Mouse (Mus musculus) right cerebral cortex, postnatal 4 days (tissue): ENCODE data around the gene Shisa5.

Source experiments
- DNase-seq: peaks from one replicate; pipeline ENCODE4 v3.0.0-alpha.2; 2022

Gene Shisa5

DNA sequence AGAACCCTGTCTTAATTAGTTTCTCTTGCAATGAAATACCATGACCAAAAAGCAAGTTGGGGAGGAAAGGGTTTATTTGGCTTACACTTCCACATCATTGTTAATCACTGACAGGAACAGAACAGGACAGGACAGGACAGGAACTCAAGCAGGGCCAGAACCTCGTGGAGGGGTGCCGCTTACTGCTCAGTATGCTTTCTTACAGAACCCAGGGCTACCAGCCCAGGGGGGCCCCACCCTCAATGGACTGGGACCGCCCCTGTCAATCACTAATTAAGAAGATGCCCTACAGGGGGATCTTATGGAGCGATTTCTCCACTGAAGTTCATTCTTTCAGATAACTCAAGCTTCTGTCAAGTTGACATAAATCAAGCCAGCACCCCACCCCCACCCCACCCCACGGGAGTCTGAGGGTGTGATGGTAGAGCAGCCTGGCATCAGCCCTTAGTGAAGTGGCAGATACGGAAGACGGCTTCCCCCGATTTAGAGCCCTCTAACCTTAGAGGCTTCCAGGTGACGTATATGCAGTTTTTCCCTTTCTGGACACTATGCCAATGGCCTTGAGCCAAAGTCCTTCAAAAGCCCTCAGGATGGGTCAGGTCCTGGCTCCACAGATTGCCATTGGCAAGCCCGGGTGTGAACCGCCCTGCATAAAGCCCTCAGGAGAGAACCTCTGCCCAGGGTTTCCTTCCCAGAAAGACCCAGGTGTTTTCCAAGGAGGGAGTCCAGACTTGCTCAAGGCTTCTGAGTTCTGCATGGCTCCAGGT lies 55.6 kb downstream of the Shisa5 start:
- no peak for DNase-seq

DNA sequence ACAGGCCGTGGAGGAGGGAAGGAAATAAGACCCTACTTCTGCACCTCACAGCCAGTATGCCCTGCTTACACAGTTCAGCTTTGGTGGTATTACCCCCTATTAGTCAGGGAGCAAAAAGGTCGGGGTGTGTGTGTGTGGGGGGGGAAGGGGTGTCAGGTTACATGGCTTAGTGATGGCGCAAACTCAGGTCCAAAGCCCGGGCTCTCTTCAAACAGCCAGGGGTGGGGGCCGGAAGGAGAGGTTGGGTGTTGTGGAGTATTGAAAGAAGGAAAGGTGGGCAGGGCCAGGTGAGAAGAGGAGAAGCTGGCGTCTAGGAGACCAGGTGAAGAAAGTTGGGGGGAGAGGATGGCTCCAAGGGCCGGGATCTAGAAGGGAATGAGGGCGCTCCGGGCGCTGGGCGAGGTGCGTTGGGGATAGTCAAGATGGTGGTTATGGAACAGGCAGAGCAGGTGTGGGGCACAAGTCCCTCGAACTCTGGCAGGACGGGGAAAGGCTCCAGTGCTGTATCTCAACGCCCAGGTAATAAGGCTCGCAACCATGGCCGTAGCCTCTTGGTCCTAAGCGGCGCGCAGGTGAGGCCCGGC lies 56.3 kb downstream of the Shisa5 start:
- DNase-seq: no peak

DNA sequence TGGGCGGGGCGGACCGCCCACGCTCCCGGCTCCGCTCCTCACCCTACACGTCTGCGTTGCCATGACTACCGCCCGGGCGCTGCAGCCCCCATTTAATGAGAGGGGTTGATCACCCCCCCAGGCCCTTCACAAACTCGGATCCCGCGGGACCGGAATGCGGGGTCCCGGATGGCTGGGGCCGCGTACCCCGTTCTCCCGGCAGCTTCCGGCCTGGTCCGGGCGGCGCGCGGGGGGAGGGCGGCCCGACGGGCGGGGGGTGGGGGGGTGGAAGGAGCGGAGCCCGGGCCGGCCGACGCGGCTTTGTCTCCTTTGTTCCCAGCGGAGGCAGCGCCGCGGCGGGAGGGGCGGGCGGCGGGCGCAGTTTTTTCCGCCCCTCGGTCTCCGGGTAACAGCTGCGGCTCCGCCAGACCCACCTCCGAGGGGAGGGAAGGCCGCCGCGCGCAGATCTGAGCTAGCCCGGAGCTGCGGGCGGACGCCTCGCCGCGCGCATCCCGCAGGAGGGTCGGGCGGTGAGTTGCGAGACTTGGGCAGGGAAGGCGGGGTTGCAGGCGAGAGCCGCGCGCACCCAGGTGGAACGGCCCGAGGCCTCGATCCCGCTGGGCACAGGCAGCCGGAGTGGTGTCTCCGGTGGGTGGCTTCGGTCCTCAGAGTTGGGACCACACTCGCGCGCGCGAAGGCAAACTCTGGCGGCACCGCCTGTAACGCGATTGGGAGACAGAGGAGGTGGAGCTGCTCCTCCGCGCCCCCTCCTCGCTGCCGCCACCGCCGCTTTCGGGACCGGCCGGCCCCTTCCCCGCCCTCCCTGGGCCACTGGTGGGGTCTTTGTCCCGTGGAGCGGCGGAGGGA lies 57.0 kb downstream of the Shisa5 start, which contains the start of gene Plxnb1:
Plxnb1 (plus strand) TSS at position 253 of the 846 bp plus-strand sequence.
- DNase-seq: peak; percentile 83

DNA sequence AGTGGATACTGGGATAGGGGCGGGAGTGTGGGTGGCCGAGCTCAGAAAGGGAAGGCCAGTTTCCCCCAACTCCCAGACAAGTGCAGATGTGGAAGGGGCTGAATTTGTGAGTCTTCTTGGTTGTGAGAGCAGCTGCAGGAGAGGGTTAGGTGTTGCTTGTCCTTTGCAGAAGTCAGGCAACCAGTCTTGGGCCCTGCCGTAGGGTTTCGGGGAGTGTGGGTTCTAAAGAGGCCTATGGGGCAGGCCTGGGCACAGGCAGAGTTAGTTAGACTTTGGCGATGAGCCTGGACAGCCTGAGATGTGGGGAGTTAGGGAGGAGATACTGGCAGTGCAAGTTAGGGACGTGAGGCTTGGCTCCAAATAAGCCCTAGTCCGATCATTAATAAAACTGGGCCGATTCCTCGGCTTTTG lies 57.9 kb downstream of the Shisa5 start:
- DNase-seq: peak; percentile 40

DNA sequence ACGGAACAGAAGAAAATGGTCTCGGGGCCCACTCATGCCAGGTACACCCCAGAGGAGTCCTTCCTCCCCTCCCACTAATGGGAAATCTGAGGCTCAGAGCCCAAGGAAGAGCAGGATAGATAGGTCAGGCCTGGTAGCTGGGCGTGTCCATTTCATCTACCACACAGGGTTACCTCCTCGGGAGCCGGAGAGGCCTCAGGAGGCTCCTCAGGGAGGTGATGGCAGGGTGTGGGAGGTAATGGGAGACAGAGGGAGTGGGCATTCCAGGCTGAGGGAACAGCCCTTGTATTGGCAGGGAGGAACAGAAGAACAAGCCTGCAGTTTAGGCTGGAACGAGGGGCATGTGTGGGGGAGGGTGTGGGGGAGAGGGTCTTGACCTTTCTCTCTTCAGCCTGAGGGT lies 58.5 kb downstream of the Shisa5 start:
- no peak for DNase-seq

DNA sequence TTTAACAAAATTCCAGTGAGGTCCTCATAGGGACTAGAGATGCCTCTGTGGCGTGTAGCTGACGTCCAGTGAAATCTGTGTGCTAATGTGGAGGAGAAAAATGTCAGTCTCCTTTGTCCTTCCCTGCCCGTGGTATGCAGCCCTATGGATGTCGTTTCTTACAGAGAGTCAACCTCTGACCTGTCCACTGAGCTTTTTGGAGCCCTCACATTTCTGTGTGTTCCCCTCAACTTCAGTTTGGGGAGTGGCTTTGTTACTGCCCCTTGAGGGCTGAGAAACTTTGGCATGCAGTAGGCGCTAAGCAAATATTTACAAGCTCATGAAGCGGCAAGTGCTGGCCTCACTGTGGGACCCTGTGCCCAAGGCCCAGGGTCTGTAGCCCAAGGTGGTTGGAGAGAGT lies 58.9 kb downstream of the Shisa5 start:
- no peak for DNase-seq

DNA sequence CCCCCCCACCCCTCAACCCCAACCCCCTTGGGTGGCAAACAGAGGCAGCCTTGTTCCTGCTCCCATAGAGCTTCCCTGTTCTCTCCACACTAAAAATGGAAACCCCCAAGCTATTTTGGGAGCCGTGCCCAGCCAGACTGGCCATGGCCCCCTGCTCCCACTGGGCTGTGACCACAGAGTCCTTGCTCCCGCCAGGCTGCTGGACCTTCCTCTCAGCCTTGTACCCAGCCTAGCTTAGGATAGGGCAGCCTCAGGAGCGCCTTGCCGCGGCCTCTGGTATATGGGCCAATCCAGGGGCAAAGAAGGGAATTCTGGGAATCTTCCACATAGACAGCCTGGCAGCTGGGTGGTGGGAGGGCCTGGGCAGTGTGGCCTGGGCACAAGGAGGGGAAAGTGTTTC lies 59.5 kb downstream of the Shisa5 start:
- DNase-seq: peak; percentile 67

DNA sequence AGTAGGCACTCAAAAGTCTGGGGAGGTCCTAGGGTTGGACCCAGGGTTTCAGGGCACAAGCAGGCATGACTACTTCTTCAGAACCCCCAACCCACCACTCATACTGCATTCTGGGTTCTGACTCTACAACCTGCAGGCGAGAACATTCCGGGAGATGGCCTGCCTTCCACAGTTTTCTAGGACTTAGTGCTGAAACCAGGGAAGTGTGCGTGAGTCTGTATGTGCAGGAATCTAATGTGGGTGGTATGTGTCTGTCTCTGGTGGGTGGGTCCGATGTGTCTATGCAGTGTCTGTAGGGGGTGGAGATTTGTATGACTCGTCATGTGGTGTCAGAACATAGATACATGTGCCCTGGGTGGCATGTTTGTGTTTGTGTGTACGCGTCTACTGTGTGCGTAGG lies 60.0 kb downstream of the Shisa5 start:
- no peak for DNase-seq

DNA sequence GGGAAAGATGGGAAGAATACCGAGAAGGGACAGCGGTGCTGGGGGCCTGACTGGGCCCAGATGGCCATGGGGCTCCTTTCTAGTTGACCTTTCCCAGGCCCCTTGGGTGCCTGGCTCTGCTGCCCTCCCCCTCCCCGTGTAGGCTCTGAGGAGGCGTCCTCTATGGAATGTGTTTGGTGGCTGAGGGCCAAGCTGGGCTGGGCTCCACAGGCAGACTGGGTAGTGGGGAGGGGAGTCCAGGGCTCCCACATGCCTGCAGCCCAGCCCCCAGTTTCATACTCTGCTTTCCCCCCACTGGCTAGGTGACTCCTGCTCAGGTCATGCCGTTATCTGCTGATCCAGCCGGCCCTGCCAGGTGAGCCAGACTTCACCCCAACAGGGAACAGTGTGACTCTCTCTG lies 60.6 kb downstream of the Shisa5 start:
- peak; percentile 65 for DNase-seq

DNA sequence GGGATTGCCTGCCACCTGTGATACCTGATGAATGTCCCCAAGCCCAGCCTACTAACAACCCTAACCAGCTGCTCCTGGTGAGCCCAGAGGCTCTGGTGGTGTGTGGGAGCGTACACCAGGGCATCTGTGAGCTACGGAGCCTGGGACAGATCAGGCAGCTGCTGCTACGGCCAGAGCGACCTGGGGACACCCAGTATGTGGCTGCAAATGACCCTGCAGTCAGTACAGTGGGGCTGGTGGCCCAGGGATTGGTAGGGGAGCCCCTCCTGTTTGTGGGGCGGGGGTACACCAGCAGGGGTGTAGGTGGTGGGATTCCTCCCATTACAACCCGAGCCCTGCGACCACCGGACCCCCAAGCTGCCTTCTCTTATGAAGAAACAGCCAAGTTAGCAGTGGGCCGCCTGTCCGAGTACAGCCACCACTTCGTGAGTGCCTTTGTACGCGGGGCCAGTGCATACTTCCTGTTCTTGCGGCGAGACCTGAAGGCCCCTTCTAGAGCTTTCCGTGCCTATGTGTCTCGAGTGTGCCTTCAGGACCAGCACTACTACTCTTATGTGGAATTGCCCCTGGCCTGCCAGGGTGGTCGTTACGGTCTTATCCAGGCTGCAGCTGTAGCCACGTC lies 62.1 kb downstream of the Shisa5 start:
- no peak for DNase-seq

DNA sequence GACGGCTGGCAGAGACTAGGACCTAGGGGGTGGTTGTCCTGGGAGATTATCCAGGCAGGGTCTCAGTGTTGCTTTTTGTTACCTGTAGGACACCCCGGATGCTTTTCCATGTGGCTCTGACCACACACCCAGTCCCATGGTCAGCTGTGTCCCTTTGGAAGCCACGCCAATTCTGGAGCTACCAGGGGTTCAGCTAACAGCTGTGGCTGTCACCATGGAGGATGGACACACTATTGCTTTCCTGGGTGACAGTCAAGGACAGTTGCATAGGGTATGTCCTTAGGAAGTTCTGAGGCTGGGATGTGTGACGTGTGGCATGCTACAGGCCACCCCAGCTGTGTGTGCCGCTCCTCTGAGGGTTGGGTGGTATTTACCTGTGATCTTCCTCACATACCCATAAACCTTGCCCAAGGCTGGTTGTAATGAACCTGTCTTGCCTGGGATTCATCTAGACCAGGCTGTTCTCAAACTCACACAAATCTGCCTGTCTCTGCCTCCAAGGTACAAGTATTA lies 63.6 kb downstream of the Shisa5 start:
- no peak for DNase-seq

DNA sequence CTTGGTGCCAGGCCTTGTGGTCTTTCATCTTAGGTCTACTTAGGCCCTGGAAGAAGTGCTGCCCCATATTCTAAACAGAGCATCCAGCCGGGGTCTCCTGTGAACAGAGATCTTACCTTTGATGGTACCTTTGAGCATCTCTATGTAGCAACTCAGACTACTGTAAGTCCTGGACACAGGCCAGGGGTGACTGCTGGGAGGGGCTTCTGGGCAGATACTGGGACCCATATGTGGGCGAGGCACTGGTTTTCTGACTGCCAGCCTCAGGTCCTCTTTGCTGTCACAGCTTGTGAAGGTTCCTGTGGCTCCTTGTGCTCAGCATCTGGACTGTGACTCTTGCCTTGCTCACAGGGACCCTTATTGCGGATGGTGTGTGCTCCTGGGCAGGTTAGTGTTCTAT lies 64.2 kb downstream of the Shisa5 start:
- no peak for DNase-seq

DNA sequence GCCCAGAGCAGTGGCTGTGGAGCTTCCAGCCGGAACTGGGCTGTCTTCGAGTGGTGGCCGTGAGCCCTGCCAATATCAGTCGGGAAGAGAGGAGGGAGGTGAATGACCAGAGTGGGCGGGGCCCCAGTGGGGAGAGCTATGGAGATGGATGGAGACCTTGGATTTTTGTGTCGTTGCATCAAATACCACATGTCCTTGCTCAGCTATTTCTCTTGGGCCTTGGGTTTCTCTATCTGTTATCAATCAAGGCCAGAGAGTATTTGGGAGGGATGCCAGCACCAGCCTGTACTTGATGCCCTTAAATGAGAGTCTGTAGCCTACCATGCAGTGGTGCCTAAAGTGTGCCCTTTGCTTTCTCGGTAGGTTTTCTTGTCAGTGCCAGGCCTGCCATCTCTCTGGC lies 64.9 kb downstream of the Shisa5 start:
- no peak for DNase-seq

DNA sequence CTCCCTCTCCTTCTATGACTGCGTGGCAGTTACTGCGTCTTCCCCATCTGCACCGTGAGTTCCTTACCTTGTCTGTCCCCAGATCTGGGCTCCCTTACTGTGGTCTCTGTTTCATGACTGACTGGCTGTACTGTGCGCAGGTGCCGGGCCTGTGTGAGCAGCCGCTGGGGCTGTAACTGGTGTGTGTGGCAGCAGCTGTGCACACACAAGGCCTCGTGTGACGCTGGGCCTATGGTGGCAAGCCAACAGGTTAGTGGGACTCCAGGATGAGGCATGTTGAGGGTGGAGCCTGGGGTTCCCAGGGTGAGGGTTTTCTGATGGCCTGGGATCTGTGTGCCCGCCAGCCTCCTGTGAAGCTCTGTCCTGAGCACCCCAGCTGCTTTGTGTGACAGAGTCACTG lies 65.7 kb downstream of the Shisa5 start:
- no peak for DNase-seq

DNA sequence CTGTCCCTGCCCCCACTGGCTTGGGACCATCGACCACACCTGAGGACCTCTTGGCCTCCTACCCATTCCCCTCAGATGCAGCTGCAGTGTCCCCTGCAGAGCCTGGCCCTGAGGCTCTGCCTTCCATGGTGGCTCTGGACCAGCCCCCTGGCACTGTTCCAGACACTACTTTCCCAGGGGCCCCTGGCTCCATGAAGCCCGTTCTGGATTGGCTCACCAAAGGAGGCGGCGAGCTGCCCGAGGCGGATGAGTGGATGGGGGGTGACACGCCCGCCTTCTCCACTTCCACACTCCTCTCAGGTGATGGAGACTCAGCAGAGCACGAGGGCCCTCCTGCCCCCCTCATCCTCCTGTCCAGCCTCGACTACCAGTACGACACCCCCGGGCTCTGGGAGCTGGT lies 66.6 kb downstream of the Shisa5 start:
- DNase-seq: peak; percentile 55

DNA sequence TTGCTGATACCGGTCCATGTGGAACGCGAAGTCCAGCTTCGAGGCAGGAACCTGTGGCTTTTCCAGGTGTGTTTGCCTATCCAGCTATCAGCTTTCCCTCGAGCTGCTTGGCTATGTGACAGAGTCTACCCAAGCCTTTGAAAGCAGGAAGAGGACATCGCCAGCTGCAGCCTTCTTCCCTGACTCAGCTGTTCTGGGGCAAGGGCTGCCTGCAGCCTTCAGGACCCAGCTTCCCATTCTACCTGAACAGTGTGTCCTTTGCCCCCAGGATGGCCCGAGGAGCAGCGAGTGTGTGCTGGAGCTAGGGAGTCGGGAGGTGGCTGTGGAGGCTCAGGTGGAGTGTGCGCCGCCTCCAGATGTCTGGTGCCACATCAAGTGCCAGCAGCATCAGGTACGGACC lies 67.3 kb downstream of the Shisa5 start:
- no peak for DNase-seq

DNA sequence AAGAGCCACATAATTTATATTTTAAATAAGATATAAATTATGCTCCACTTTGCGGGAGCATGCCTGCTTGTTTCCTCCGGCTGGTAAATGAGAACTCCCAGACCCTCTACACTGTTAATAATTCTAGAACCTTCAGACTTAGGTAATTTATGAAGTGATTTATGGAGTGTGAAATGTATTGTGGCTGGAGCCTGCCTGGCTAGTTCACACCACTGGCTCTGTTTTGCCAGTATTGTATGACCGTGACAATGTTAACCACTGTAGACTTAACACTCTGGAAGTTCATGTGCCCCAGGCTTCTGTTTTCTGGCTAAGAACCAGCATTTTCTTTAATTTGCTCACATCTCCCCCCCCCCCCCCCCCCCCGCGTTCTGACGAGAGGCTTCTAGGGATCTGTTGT lies 69.0 kb downstream of the Shisa5 start:
- no peak for DNase-seq
